Mouse (Mus musculus) heart, postnatal 0 days (tissue): ENCODE data around the gene Ncaph2. TPM values are rescaled to one million over a fixed set of nuclear protein-coding genes. Genes with fewer than 3 reads are reported as not detected.

Experiments
- ATAC-seq: fragments of 200-750 bp; cut with Nextera tagmentation; 2 replicates; pipeline ENCODE4 v1.8.0; 2017; ENCODE audit warnings: low read depth, moderate number of reproducible peaks, moderate library complexity; ENCODE audit not compliant: insufficient read depth
- DNase-seq: peaks from one replicate; pipeline ENCODE4 v3.0.0-alpha.2; 2016; ENCODE audit warnings: low spot score
- H3K27ac ChIP-seq: fragments of 300-500 bp; sonication (generic); 2 replicates; pipeline ENCODE4 v1.5.1; 2014; ENCODE audit warnings: low read depth, mild to moderate bottlenecking
- H3K27me3 ChIP-seq: fragments of 300-500 bp; sonication (generic); 2 replicates; pipeline ENCODE4 v1.6.1; 2014; ENCODE audit warnings: low read length, mixed read lengths; ENCODE audit not compliant: control insufficient read depth, insufficient read depth
- H3K36me3 ChIP-seq: fragments of 300-500 bp; sonication (generic); replicated peaks from 2 replicates; pipeline ENCODE4 v1.6.1; 2014; ENCODE audit warnings: low read length, mixed read lengths; ENCODE audit not compliant: control insufficient read depth, insufficient read depth
- H3K4me1 ChIP-seq: fragments of 300-500 bp; sonication (generic); 2 replicates; pipeline ENCODE4 v1.6.1; 2014; ENCODE audit warnings: antibody characterized with exemption; ENCODE audit not compliant: control insufficient read depth, insufficient read depth
- H3K4me2 ChIP-seq: fragments of 300-500 bp; sonication (generic); 2 replicates; pipeline ENCODE4 v1.6.1; 2014; ENCODE audit warnings: low read depth, mild to moderate bottlenecking, low read length, moderate library complexity
- H3K4me3 ChIP-seq: fragments of 300-500 bp; sonication (generic); 2 replicates; pipeline ENCODE4 v1.5.1; 2014; ENCODE audit warnings: low read depth, low read length
- H3K9ac ChIP-seq: fragments of 300-500 bp; sonication (generic); replicated peaks from 2 replicates; pipeline ENCODE4 v1.6.1; 2014; ENCODE audit warnings: low read depth, low read length, mixed read lengths
- H3K9me3 ChIP-seq: fragments of 300-500 bp; sonication (generic); replicated peaks from 2 replicates; pipeline ENCODE4 v1.6.1; 2016; ENCODE audit warnings: low read length; ENCODE audit not compliant: control insufficient read depth
- CTCF ChIP-seq: IDR thresholded peaks from 2 replicates; pipeline ENCODE4 v1.5.1; 2016; ENCODE audit warnings: antibody characterized with exemption, control low read depth, low read depth
- EP300 ChIP-seq: IDR thresholded peaks from 2 replicates; pipeline ENCODE4 v1.6.1; 2016; ENCODE audit warnings: antibody characterized with exemption, low read depth
- WGBS: fragments of 180-500 bp; shearing (Covaris S2); extraction: QIAGEN DNeasy Blood & Tissue Kit; methylation state at CpG from one replicate; pipeline ENCODE4 v1.1.7; 2014; 5-methylcytosine and 5-hydroxymethylcytosine counted together
- polyA plus RNA-seq: library from polyadenylated mRNA; unstranded; fragments of >200 nt; fragmentation: Nextera tagmentation; extraction: Ambion mirVana; gene quantifications from 2 replicates; pipeline ENCODE4 v1.2.1, GENCODE M21; 2015
- total RNA-seq: library from RNA; depleted of rRNA; stranded (reverse); fragments of >200 nt; gene quantifications from 2 replicates; pipeline ENCODE4 v1.2.3, GENCODE M21; 2014; ENCODE audit warnings: low replicate concordance

Gene Ncaph2
- total and polyA plus RNA-seq, 2 experiments from 2014 or later: 64.3 to 136 TPM

GRCm38 (mm10) chr15:89376957-89377356, 21.4 kb downstream of the Ncaph2 start, which contains the start of gene Tymp:
Gene Tymp (minus strand): TSS chr15:89377039.
- DNase-seq (no peak), ATAC-seq (no peak)
- no peaks in the 10 kb centered on the region for H3K9me3 ChIP-seq
- H3K4me3 ChIP-seq: no peak within 1 kb of the TSS
- peaks cover 12% of the 10 kb centered on the region; the same call in 1 of the 2 replicates for H3K4me1 ChIP-seq
- WGBS: 30% methylated on average over 16 of the region's 16 CpGs
- no peak within 1 kb of the TSS for H3K9ac ChIP-seq
- no peak within 1 kb of the TSS for H3K27ac ChIP-seq
- H3K27me3 ChIP-seq: peaks cover 40% of the 10 kb centered on the region
- TF ChIP-seq CTCF: no peak
- TF ChIP-seq EP300: no peak
- H3K36me3 ChIP-seq: peaks cover 2% of the 10 kb centered on the region
- no peak within 1 kb of the TSS for H3K4me2 ChIP-seq

GRCm38 (mm10) chr15:89377362-89377761, 21.8 kb downstream of the Ncaph2 start:
- H3K4me1 ChIP-seq: peaks cover 12% of the 10 kb centered on the region; the same call in 1 of the 2 replicates
- WGBS: 12% methylated on average over 18 of the region's 18 CpGs
- H3K36me3 ChIP-seq: no peaks in the 10 kb centered on the region
- TF ChIP-seq CTCF: no peak
- no peak for TF ChIP-seq EP300
- H3K9me3 ChIP-seq: no peaks in the 10 kb centered on the region
- H3K9ac ChIP-seq: no peak overlapping the region
- H3K4me3 ChIP-seq: no peak overlapping the region
- no peak overlapping the region for H3K27ac ChIP-seq
- DNase-seq: no peak
- H3K27me3 ChIP-seq: peaks cover 40% of the 10 kb centered on the region
- ATAC-seq: no peak
- H3K4me2 ChIP-seq: no peak overlapping the region

GRCm38 (mm10) chr15:89377938-89378828, 22.7 kb downstream of the Ncaph2 start:
- WGBS: 14% methylated on average over 46 of the region's 46 CpGs
- no peaks in the 10 kb centered on the region for H3K36me3 ChIP-seq
- ATAC-seq (no peak), DNase-seq (no peak)
- H3K27ac ChIP-seq: no peak overlapping the region
- peaks cover 6% of the 10 kb centered on the region; the same call in 1 of the 2 replicates for H3K4me1 ChIP-seq
- H3K9ac ChIP-seq: no peak overlapping the region
- H3K27me3 ChIP-seq: peaks cover 40% of the 10 kb centered on the region
- peak overlapping the region; percentile 71 for H3K4me2 ChIP-seq
- H3K4me3 ChIP-seq: peak overlapping the region; percentile 44
- TF ChIP-seq EP300 (no peak), CTCF (no peak)
- H3K9me3 ChIP-seq: no peaks in the 10 kb centered on the region

- peak; percentile 70 for ATAC-seq
- WGBS: under 1% methylated on average over 33 of the region's 33 CpGs
- peaks cover 40% of the 10 kb centered on the region for H3K27me3 ChIP-seq
Observed at GRCm38 (mm10) chr15:89378831-89379401, 23.4 kb downstream of the Ncaph2 start, which contains the start of gene Odf3b. Gene Odf3b (minus strand): TSS chr15:89379282.

GRCm38 (mm10) chr15:89379429-89379828, 23.9 kb downstream of the Ncaph2 start:
- Histone ChIP-seq H3K9ac (no peak overlapping the region), H3K4me2 (peak overlapping the region; percentile 71), H3K9me3 (no peaks in the 10 kb centered on the region), H3K36me3 (no peaks in the 10 kb centered on the region), H3K27me3 (peaks cover 40% of the 10 kb centered on the region), H3K27ac (no peak overlapping the region), H3K4me1 (peaks cover 4% of the 10 kb centered on the region; the same call in 1 of the 2 replicates), H3K4me3 (peak overlapping the region; percentile 44)
- TF ChIP-seq EP300: no peak
- TF ChIP-seq CTCF: no peak
- DNase-seq (no peak), ATAC-seq (no peak)
- 11% methylated on average over 10 of the region's 10 CpGs for WGBS

More at GRCm38 (mm10) chr15:89378831-89379401, 23.4 kb downstream of the Ncaph2 start, which contains the start of gene Odf3b:
- no peaks in the 10 kb centered on the region for H3K36me3 ChIP-seq
- peak; percentile 23 for DNase-seq
- no peaks in the 10 kb centered on the region for H3K9me3 ChIP-seq
- H3K4me2 ChIP-seq: peak within 1 kb of the TSS; percentile 71
- no peak within 1 kb of the TSS for H3K27ac ChIP-seq
- H3K4me1 ChIP-seq: peaks cover 4% of the 10 kb centered on the region; the same call in 1 of the 2 replicates
- peak within 1 kb of the TSS; percentile 44 for H3K4me3 ChIP-seq
- TF ChIP-seq CTCF (no peak), EP300 (no peak)
- no peak within 1 kb of the TSS for H3K9ac ChIP-seq
